Mouse (Mus musculus) gastrocnemius, postnatal 25 days (tissue): ENCODE measurements at regions not wholly inside any gene's neighbourhood (a gene's known extent, or its start where the extent isn't known, plus 50 kb on each side); places are given as distances from the start of the nearest gene placed in this dataset.

Experiments used
- DNase-seq: peaks from one replicate; pipeline ENCODE4 v3.0.0; 2022

GRCm38 (mm10) chr9:34143131-34143795 is 342.4 kb upstream of the Kirrel3 start:
- DNase-seq: no peak

DNA sequence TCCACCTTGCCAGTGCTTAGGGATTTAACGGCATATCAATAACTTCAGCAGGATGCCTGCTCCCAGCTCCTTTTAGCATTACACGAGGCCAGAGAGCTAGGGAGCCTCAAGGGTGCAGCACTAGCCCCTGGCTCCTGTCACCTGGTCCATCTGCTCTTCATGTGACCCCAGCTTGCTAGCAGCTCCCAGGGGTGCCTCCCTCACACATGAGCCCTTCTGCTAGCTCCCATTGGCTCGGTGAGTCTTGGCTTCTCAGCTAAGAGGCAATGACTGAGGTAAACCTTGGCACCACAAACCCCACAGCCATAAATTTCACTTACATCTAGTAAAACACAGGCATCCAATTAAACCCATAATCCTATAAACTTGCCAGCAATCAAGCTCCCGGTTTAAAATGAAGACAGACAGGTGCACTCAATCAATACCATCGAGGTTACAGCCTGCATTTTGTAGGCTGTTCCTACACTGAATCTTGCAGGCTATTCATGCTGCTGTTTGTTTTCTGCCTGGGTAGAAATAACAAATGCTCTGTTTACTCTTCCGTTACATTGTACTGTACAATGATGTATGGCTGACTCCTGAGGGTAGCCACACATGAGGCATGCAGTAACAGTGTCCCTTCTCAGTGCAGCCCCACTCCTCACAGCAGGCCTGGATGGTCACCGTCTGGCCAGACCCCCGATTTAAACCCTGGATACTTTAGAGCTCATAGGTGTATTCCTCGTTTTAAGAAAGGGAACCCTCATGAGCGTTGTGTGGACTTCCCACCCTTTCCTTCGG is 330.3 kb upstream of the Kirrel3 start:
- DNase-seq: no peak

DNA sequence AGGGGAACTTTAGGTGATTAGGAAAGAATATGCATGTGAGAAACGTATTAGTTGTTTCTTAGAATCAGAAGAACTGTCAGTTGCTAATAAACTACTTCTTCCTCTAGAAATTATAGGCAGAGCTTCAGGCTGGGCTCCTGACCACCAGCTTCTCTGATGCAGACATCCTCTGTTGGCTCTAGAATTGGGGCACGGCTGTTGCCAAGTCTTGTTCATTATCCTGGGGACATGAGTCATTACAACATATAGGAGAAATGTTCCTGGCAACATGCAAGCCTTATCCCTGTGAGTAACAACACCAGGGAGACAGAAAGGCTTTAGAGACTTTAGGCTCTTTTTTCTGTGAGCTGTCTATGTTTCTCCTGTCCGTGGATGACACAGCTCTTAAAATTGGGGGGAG is 329.1 kb upstream of the Kirrel3 start:
- DNase-seq: no peak

GRCm38 (mm10) chr9:34161119-34161518 is 324.6 kb upstream of the Kirrel3 start:
- no peak for DNase-seq

DNA sequence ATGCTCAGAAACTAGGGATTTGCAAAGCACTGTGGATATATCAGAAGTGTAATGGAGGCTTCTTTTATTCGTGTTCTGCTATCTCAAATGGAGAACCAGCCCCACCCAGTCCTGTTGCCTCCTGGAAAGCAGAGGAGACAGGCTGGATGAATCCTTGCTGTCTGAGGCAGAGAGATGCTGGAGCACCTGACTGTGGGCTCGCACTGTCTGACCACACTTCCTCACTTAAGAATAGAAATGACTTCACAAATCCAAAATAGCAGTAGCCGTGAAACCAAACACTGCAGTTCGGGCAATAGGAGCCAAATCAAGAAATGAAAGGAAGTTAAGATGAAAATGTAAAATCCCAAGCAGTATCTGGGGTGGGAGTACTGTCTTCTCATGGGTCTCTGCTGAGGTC is 299.4 kb upstream of the Kirrel3 start:
- no peak for DNase-seq

- DNase-seq: no peak
Observed at GRCm38 (mm10) chr9:34192542-34192941, 293.2 kb upstream of the Kirrel3 start.

DNA sequence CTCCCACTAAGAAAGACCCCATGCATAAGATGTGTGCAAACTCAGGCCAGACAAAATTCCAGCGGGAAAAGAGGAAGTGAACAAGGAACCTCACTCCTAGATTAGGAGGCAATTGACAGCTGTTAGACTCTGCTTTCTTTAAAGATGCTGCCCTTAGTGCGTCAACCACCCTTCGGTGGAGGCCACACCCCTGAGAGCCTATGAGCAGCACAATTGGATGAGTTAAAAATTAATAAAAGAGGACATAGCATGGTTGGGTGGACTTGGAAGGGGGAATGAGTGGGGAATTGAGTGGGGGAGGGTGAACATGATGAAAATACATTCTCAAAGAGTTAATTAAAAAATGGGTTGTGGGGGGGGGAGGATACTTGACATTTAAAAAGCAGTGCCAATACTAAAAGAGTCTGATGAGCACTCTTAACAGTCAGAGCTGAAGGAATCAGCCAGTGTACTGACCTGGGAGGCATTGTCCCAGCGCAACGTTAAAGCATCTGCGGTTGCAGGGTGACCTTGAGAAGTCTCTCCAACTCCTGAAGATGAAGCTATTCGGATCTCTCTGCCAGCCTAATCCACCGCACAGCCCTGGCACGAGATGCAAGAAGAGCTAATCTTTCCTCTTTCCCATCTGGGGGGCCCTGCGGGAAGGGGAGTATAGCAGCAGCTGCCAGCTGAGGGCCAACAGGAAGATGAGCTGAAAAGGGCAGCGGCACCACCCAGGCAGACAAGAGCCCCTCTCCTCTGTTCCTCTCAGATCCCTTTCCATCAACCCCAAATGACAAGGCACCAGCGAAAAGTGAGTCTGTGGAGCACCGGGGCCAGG is 283.4 kb upstream of the Kirrel3 start:
- no peak for DNase-seq

DNA sequence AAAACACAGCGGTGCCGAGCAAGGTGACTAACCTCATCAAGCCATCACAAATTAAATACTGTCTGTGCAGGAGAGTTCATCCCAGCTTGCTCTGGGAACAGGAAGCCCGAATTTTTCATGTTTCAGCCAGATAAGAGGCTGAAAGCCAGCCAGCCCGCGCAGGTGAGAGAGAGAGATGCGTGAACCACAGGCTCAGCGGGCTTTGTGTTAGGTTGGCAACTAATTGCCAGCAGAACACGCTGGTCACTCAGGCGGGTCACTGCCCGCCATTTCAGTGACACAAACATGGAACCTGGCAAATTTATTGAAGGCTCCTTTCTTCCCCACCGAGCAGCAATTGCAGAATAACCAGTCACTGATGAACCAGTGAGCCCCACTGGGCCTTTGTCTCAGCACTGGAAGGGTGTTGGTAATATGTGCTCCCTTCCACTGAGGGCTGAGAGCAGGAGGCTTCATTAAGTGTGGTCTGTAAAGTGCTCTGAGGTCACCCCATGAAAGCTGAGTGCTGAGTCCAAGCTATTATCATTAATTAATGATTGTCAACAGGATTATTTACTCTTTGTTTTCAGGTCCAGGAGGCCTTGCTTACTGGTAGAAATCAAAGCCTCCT is 282.6 kb upstream of the Kirrel3 start:
- no peak for DNase-seq

- DNase-seq: no peak
Observed at GRCm38 (mm10) chr9:34203624-34204365, 281.9 kb upstream of the Kirrel3 start.

DNA sequence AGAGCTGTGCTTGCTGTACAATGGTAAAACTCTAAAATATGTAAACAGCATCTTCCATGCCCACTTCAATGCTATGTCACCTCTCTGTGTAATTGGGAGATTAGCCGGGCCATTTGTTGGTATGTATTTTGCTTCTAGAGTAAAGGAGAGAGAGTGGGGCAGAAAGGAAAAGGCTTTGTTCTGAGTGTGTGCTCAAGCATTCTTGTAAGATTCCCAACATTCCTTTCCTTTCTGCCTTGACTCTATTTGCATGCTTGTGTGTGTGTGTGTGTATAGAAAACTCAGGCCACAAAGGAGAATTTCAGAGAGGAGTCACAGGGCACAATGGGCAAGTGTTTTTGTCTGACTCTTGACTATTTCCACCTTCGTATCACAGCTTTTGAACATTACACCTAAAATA is 281.2 kb upstream of the Kirrel3 start:
- DNase-seq: no peak

DNA sequence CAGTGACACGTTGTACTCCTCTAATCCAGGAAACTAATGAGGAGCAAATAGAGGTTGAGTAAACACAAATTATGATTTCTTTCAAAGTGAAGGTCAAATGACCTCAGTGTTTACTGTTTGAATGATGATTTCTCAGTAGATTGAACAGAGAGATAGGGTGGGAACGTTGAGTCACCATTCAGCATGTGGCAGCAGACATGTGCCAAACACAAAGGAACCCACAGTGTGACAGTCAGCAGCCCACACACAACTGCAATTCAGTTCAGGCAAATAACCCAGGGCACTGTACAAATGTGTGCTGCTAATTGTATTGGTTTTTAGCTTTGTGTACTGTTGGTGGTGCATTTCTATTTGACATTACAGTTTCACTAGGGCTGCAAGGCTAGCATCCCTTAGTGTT is 254.1 kb upstream of the Kirrel3 start:
- no peak for DNase-seq

- DNase-seq: no peak
Observed at GRCm38 (mm10) chr9:34234734-34235133, 251.0 kb upstream of the Kirrel3 start.

DNA sequence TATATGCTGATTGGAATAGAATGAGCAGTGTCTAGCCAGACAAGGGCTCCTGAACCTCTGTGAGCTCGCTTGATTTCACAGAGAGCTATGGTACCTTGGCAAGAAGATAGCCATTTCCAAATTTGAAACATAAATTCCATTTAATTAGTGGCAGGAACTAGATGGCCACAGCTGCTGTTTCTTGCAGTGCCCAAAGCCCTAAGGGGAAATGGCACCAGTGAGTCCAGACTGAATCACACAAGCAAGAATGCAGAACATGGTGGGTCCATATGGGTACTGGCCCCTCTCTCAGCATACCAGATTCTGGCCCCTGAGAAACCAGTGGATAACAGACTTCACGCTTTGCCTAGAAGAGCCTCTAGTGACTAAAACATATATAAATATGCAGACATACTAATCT is 246.2 kb upstream of the Kirrel3 start:
- no peak for DNase-seq

DNA sequence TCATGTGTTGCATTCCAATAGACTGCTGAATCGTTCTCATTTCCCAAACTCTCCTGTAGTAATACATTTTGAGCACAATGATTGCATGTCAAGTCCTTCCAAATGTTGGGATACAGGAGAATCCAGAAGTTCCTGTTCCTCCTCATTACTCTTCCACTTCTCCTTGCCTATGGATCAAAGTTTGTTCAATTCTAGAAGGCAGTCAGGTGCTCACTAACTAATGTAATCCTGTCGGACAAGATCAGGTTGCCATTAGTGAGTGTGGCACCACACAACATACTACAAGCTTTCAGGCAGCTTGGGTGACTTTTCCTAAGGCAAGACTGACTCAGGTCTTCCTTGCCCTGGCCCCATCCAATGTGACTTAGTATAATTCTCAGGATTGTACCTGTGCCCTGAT is 242.0 kb upstream of the Kirrel3 start:
- no peak for DNase-seq

DNA sequence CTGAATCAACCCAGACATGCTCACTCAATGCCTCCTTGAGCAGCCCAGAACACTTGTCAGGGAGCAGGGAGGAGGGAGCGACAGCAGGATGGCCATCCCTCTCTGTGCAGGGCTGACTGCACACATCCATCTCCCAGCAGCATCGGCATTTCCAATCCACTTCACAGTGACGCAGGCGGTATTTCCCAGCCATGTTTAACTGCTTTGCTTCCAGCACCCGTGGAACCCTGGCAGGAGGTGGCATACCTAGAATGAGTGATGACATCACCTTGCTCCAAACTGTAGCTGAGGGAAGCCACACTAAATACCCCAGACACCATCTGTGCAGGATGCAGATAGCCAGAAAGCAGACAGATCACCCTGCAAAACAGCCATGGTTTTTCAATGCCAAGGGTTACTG is 241.1 kb upstream of the Kirrel3 start:
- DNase-seq: no peak

- DNase-seq: no peak
Observed at GRCm38 (mm10) chr9:34252796-34253195, 232.9 kb upstream of the Kirrel3 start.

- no peak for DNase-seq
Observed at GRCm38 (mm10) chr9:34258492-34258891, 227.2 kb upstream of the Kirrel3 start.

DNA sequence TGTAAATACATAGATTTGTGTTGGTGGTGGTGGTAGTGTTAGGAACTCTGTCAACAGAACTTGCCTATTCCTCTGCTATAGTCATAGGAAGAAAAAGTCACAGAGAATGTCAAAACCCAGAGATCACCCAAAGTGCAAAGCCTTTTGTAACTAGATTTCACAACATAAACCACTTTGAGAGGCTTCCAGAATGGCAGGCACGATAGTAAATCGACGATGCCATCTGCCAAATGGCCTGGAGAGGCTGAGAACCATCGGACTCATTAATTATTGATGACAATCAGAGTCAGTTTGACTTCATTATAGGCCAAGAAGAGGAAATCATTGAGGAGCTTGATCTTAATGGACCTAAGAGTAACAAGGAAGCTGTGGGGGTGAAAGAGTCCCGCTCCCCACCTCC is 207.6 kb upstream of the Kirrel3 start:
- DNase-seq: no peak

GRCm38 (mm10) chr9:34279386-34279785 is 206.3 kb upstream of the Kirrel3 start:
- DNase-seq: no peak

DNA sequence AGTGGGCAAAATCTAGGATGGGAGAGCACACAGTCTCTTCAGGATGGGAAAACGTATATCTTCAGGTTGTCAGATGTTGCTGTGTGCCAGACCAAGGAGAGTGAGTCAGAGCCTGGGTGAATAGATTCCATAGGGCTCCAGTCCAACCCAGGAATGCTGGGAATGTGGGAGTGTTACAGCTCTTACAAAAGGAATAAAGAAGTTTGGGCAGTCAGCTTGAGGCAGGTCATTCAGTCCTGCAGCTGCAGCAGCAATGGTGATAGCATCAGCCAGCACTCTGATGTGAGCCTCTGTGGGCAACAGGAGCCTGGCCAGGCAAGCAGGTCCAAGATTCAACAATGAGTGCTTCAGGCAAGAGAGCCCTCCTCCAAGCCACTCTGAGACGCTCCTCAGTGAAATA is 205.8 kb upstream of the Kirrel3 start:
- no peak for DNase-seq

GRCm38 (mm10) chr9:34280311-34281208 is 205.1 kb upstream of the Kirrel3 start:
- DNase-seq: no peak
